Mouse (Mus musculus): ENCODE results near the gene Tnpo3. TPM values are rescaled to one million over a fixed set of nuclear protein-coding genes. Genes with fewer than 3 reads are reported as not detected.

The Tnpo3 gene
- 10 to 100 TPM; 33.8 to 37.1 TPM for total RNA-seq (2021)
- long read RNA-seq, experiment 1, full-length matches to known transcripts: 30 of 41 reads
- long read RNA-seq, experiment 1, partial matches to known transcripts: 5 of 41 reads
- long read RNA-seq, experiment 1, other reads (novel, unspliced or antisense): 6 of 41 reads
- long read RNA-seq, experiment 2, full-length matches to known transcripts: 22 of 28 reads
- long read RNA-seq, experiment 2, partial matches to known transcripts: 2 of 28 reads
- long read RNA-seq, experiment 2, other reads (novel, unspliced or antisense): 4 of 28 reads

GRCm38 (mm10) chr6:29609111-29610019 is at the start of gene Tnpo3:
Gene Tnpo3 (minus strand): TSS chr6:29609887.
- peak; percentile 90 for DNase-seq

- DNase-seq: no peak
Observed at GRCm38 (mm10) chr6:29658626-29659475, 49.2 kb upstream of the Tnpo3 start.

- no peak for DNase-seq
Observed at GRCm38 (mm10) chr6:29653271-29653670, 43.6 kb upstream of the Tnpo3 start.

GRCm38 (mm10) chr6:29650170-29650549 is 40.5 kb upstream of the Tnpo3 start:
- no peak for DNase-seq

GRCm38 (mm10) chr6:29649494-29650169 is 39.9 kb upstream of the Tnpo3 start:
- DNase-seq: peak; percentile 90

- no peak for DNase-seq
Observed at GRCm38 (mm10) chr6:29641816-29642215, 32.1 kb upstream of the Tnpo3 start.

- no peak for DNase-seq
Observed at GRCm38 (mm10) chr6:29639580-29640419, 30.1 kb upstream of the Tnpo3 start.

- DNase-seq: no peak
Observed at GRCm38 (mm10) chr6:29638844-29639460, 29.3 kb upstream of the Tnpo3 start.

- no peak for DNase-seq
Observed at GRCm38 (mm10) chr6:29637397-29638373, 28.0 kb upstream of the Tnpo3 start.

GRCm38 (mm10) chr6:29636322-29637092 is 26.8 kb upstream of the Tnpo3 start:
- DNase-seq: no peak

GRCm38 (mm10) chr6:29634537-29634936 is 24.9 kb upstream of the Tnpo3 start:
- DNase-seq: no peak

GRCm38 (mm10) chr6:29632552-29633292 is 23.0 kb upstream of the Tnpo3 start:
- no peak for DNase-seq

GRCm38 (mm10) chr6:29631751-29632551 is 22.3 kb upstream of the Tnpo3 start:
- DNase-seq: no peak

- DNase-seq: no peak
Observed at GRCm38 (mm10) chr6:29630216-29630615, 20.5 kb upstream of the Tnpo3 start.

- no peak for DNase-seq
Observed at GRCm38 (mm10) chr6:29627756-29628155, 18.1 kb upstream of the Tnpo3 start.

- DNase-seq: no peak
Observed at GRCm38 (mm10) chr6:29623857-29624256, 14.2 kb upstream of the Tnpo3 start.

- no peak for DNase-seq
Observed at GRCm38 (mm10) chr6:29622273-29622672, 12.6 kb upstream of the Tnpo3 start.
